Mouse (Mus musculus) megakaryocyte, embryonic 14.5 days (primary cell): ENCODE data around the gene Maneal.

ENCODE experiments used
- FLI1 ChIP-seq: IDR thresholded peaks from 2 replicates; pipeline ENCODE4 v1.6.1; 2012; ENCODE audit warnings: low read length, inconsistent platforms, mixed read lengths
- GATA1 ChIP-seq: IDR thresholded peaks from 3 replicates; pipeline ENCODE4 v1.6.1; 2012; ENCODE audit warnings: mixed read lengths, low read length, inconsistent platforms, borderline replicate concordance

DNA sequence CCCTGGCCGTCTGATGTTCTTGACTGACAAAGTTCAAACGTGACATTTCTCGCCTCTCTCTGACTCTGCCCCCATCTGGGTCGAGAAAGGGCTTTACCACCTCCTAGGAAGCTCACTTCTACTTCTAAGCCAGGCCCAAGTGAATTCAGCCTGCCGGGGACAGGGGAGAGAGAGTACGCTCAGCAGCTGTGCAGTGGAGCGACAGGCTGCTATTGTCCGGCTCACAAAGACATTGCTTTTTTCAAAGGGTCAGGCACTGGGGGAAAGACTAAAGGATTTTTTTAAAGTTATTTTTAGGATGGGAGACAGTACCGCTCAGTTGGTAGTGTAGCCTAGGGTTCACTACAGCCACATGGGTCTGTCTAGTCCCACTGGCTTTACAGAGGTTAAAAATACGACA is 36.5 kb upstream of the Maneal start:
- no peak for TF ChIP-seq GATA1
- no peak for TF ChIP-seq FLI1
